Mouse (Mus musculus): Measurements from ENCODE around the gene Otulin.
A peak's percentile ranks its signal among the peaks of the same experiment; 100 is the strongest.

The Otulin gene

DNA sequence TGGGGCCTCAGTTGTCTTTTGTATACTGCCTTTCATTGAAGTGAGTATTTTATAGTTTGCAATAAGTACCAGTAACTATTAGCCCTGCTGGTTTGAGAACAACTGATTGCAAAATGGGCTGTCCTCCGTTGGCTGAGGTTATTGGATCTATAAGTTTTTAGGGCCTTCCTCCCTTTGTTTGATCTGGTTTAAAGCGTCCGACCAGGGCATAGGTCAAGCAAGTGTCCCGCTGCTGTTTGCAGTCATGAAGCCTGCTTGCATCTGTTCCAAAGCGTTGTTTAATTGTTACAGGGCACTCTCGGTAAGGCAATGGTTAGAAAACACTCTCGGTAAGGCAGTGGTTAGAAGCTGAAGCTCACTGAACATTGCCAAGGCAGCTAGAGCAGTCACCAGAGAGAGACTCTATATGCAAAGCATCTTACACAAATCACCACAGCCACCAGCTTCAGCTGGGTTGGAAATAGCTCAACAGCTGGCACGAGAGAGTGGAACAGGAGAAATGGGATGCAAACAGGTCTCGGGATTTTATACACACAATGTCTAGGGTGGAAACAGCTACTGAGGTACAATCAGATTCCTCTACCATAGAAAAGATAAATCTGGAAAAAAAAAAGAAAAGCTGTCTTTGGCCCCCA lies 80.0 kb downstream of the Otulin start:
- DNase-seq (ENCODE audit: low read depth, low spot score): peak; percentile 80

DNA sequence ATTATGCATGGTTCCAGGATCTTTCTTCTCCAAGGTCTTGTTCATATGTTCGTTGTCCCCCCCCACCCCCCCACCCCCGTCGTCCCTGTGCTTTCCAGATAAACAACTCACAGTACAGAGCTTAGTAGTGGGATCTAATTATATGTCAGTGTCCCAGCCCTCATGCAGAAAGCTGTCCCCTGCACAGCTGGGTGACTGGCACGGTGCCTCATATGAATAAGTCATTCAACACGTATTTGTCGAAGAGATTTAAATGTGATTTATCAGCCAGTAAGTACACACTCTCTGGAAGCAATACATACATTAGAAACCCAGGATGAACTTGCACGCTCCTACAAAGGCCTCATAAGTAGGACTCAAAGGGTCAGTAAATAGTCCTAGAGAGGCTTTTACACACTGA lies 80.6 kb downstream of the Otulin start:
- DNase-seq (ENCODE audit: low read depth, low spot score): no peak

DNA sequence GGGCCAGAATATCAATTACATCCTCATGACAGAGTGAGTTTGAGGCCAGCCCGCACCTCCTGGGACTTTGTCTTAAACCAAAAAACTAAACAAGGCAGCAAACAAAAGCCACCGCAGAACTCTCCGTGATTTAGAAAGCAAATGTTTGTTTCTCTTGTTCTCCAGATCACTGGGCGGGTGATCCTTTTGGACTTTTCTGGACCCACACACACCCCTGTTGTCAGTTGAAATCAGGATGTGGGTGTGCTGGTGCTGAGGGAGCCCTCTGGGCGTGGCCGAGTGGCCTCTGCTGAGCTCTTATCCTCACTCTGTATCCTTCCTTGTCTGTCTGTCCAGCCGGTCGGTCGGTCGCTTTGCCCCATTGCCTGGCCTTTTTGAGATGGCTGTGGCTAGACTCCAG lies 81.4 kb downstream of the Otulin start:
- no peak for DNase-seq (ENCODE audit: low read depth, low spot score)

DNA sequence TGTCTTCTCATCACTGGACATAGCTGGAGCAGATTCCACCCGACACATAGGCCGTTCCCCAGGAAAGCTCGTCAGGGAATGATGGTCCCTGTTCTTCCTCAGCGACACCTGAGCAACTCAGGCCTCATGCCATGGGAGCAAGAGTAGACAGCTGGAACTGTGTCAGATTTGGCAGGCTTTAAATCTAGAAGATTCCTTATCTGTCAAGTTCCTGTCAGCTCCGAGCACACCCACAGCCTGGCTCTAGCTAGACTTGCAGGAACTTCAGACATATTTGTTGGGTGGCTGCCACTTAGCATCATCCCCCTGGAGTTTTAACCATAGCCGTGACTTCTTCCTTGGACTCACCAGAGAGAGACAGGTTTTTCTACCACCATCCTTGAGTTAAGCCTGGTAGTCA lies 82.4 kb downstream of the Otulin start:
- DNase-seq (ENCODE audit: low read depth, low spot score): peak; percentile 77

DNA sequence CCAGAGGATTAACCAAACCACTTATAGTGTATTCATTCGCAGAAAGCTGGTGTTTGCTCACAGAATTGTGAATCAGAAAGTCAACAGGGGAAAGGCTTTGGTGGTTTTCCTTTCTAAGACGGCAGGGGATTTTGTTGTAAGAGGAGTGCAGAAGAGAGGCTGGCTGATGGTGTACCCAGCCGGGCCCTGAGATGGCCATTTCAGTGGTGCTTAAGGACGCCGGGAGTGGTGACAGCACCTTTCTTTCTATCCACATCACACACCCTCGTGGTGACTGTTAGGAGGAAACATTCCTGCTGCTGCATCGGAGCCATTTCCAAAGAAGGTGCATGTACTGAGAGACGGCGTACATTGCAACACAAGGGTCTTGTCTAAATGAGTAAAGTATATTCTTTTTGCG lies 85.3 kb downstream of the Otulin start:
- no peak for DNase-seq (ENCODE audit: low read depth, low spot score)

GRCm38 (mm10) chr15:27539745-27540144 lies 90.7 kb downstream of the Otulin start:
- peak; percentile 58 for DNase-seq (ENCODE audit: low read depth, low spot score)

DNA sequence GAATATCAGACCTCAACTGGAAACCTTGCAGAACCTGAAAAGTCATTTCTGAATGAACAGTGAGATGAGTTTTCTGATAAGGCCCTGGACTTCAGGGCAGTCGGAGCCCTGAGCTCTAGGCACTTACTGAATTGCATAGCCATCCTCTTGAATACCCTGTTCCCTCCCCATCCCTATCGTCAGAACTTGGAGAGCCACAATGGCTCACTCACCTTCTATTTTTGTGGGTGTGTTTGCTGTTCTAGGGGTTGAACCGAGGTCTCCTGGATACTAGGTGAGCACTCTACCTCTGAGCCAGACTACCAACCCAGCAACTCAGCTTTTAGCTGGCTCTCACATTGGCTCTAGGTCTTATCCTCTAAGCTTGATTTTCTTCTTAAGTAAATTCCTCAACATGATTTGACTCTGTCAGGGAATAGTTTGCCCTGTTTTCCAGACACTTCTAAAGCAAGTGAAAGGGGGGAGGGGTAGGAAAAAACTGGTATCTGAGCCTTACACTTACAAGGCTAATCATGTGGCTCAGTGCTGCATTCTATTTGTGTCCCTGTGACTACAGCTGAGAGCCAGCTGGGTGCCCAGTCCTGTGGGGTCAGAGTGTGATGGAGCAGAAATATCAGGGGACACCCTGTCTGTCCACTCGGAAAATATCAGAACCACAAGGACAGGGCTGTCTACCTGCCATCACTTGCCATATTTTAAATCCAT lies 92.8 kb downstream of the Otulin start:
- DNase-seq (ENCODE audit: low read depth, low spot score): peak; percentile 67

DNA sequence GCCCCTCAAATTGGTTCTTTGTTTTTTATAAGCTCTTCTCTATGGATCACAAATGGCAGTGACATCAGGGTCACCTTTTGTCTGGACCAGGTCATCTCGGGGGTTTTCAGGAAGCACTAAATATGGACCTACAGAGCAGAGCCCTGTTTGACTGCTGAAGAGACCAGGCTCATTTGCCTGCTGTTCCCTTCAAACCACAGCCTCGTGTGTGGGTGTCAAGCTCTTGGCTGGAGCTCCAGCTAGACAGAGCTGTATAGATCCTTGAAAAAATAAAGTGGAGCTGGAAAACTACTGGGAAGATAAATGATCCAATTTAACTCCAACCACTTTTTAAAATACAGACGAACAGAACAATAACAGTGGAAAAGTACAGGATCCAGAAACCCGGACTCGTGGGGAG lies 93.7 kb downstream of the Otulin start:
- DNase-seq (ENCODE audit: low read depth, low spot score): peak; percentile 92

DNA sequence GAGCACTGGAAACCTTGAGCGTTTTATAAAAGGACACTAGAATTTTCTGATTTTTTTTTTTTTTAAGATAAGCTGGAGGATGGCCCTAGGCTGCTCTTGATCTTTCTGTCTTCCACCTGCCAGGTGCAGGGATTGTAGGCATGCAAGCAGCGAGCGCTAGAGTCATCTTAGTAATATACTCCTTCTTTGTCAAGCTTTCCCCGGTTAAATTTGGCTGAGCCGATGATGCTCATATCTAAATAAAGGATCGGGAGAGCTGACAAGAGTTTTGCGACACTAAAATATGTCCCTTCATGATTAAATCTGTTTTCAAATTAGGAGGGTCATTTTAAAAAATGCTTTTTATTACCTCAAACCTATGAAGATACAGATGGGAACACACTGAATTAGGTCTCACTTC lies 94.3 kb downstream of the Otulin start:
- peak; percentile 84 for DNase-seq (ENCODE audit: low read depth, low spot score)

GRCm38 (mm10) chr15:27535681-27536080 lies 94.8 kb downstream of the Otulin start:
- DNase-seq (ENCODE audit: low read depth, low spot score): peak; percentile 77

- DNase-seq (ENCODE audit: low read depth, low spot score): no peak
These were observed 97.5 kb downstream of the Otulin start for GRCm38 (mm10) chr15:27533036-27533435.

- DNase-seq (ENCODE audit: low read depth, low spot score): peak; percentile 74
These were observed 100.5 kb downstream of the Otulin start for GRCm38 (mm10) chr15:27530023-27530422.

- DNase-seq (ENCODE audit: low read depth, low spot score): no peak
These were observed 101.6 kb downstream of the Otulin start for GRCm38 (mm10) chr15:27528896-27529295.

- peak; percentile 51 for DNase-seq (ENCODE audit: low read depth, low spot score)
These were observed 105.1 kb downstream of the Otulin start for GRCm38 (mm10) chr15:27525233-27526005.

- DNase-seq (ENCODE audit: low read depth, low spot score): no peak
These were observed 110.6 kb downstream of the Otulin start for GRCm38 (mm10) chr15:27519857-27520256.

- no peak for DNase-seq (ENCODE audit: low read depth, low spot score)
These were observed 112.5 kb downstream of the Otulin start for GRCm38 (mm10) chr15:27518026-27518425.

- peak; percentile 63 for DNase-seq (ENCODE audit: low read depth, low spot score)
These were observed 113.6 kb downstream of the Otulin start for GRCm38 (mm10) chr15:27516927-27517326.

DNA sequence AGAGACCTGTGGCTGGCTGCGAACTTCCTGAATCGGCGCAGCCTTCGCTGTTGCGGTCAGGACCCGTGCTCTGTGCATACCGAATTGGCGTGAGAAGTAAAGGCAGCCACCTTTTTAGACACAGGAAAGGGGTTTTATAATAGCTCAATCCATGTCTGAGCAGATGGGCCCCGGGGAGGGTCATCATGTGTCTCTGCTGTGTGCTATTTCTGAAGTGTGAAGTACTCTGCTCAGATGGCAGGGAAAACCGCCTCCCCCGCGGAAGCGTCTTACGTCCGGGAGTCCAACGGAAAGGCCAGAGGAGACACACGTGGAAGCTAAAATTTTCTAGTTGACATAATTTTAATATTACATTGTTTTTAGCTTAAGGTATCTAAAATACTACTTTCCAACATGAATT lies 121.5 kb downstream of the Otulin start:
- peak; percentile 93 for DNase-seq (ENCODE audit: low read depth, low spot score)

GRCm38 (mm10) chr15:27508169-27508568 lies 122.3 kb downstream of the Otulin start:
- DNase-seq (ENCODE audit: low read depth, low spot score): peak; percentile 53

DNA sequence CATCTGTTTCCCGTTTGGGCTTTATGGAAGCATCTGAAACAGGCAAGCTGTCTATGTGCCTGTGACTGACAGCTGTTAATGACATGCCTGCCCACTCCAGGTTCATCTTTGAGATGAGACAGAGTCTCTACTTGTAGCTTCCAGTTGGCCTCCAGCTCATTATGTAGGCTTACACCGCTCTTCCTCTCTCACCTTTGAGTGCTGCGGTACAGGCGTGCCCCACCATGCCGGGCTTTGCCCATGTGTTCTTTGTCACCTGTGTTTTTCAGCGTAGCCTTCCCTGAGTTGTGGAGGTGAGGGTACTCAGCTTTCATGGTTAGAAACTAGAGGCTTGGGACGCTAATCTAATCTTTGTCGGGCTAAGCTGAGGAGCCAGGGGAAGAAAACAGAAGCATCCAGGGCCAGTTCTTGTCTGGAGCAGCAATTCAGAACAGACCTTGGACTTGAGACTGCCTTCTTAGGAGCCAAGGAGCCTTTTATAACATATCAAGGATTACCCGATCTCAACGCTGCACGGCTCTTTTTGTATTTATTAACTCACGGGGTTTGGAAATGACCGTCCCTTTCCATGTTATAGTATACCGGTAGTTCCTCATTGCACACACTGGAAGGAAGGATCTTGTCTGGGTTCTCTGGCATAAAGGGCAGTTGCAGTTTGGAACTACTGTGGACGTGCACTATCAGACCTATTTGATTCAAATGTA lies 123.4 kb downstream of the Otulin start:
- DNase-seq (ENCODE audit: low read depth, low spot score): no peak

DNA sequence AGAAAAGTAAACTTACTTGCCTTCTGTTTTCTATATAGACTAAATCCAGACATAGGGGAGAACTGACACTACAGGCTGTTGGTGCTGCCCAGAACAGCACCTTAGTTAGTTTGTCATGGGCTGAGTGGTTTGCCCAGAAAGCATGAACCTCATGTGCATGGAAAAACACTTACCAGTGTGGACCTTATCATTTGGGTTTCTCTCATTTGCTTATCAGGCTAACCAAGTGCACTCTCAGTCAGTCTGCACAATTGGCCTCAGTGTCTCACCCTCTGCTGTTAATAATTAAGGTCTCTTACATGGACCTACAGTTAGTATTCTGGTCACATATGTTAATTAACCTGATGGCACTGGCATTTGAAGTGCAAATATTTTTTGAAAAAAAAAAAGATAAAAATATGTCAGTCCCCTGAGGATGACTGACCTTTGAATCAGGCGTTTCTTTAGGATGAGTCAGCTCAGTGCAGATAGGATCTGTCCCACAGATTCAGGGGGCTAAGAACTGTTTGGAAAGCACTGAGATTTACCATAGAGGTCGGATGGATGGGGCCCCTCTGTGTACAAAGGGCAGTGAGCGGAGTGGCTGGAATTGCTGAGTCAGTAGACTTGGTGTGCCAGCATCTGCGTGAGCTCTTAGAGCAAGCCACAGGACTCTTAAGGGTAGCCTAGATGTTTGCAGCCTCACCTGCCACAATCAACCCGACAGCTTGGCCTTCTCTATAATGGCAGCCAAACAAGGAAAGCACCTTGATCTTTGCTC lies 124.2 kb downstream of the Otulin start:
- peak; percentile 60 for DNase-seq (ENCODE audit: low read depth, low spot score)
